8 mouse cellular contexts compared by ENCODE assay signal in genomic region chr11:113785406-113786171, GRCm38 (mm10). TPM values are rescaled to one million over a fixed set of nuclear protein-coding genes. Genes with fewer than 3 reads are reported as not detected.
DNase-seq lines count a peak whose midpoint lies in the region; ATAC-seq and TF ChIP-seq lines count a peak whose summit lies in the region.

No protein-coding gene starts in this region.

- intact Hi-C loops in gastrocnemius, adult 2 months (cut with DNase I): no loop called here
- intact Hi-C loops in left cerebral cortex, postnatal 36 days (cut with DNase I): loop anchor here (2.0 kb wide), 1 partner anchor 35 kb away; the partner anchor contains the start of gene Cdc42ep4

- under 1% methylated on average over 19 of the region's 19 CpGs for WGBS in hindbrain, embryonic 16.5 days
- 1% methylated on average over 19 of the region's 19 CpGs for WGBS in midbrain, embryonic 11.5 days
- 3% methylated on average over 19 of the region's 19 CpGs for WGBS in stomach, embryonic 15.5 days

- TF ChIP-seq CTCF in gastrocnemius, adult 2 months (IDR thresholded peaks at IDR 0.05): no peak

- in situ Hi-C loops in ES-E14 (cut with MboI; ENCODE audit: low sequenced_read_pairs in 2 of 2, unreplicated experiment in 2 of 2): no loop called here

- peak; percentile 61 for DNase-seq in ES-E14 (ENCODE audit: low read depth, low spot score)
- peak; percentile 59 for DNase-seq in c-Kit-positive CD71-positive TER-119-positive erythroid progenitor cells, embryonic 14.5 days (ENCODE audit: low spot score)
- peak; percentile 68 for DNase-seq in gastrocnemius, adult 2 months
- peak; percentile 49 to 50 for DNase-seq in left cerebral cortex, postnatal 36 days (ENCODE audit: low spot score in 2 of 2)
- peak; percentile 98 for DNase-seq in midbrain, embryonic 11.5 days (ENCODE audit: low spot score, missing footprints)
- no peak for DNase-seq in spleen, postnatal 4 days (ENCODE audit: low spot score in 2 of 2)

- peaks cover 8 to 30% of the 10 kb centered on the region in 2 experiments; a peak in 3 of 4 replicates for H3K4me1 ChIP-seq in ES-E14 (ENCODE audit: control insufficient read depth in 2 of 2, insufficient read depth in 2 of 2, low read length in 2 of 2, poor library complexity in 1 of 2)
- peaks cover 22% of the 10 kb centered on the region for H3K4me1 ChIP-seq in hindbrain, embryonic 16.5 days (ENCODE audit: control insufficient read depth, insufficient read depth, low read depth, low read length)
- peaks cover 36% of the 10 kb centered on the region for H3K4me1 ChIP-seq in midbrain, embryonic 11.5 days (ENCODE audit: control insufficient read depth, insufficient read depth, low read length)
- H3K4me1 ChIP-seq in stomach, embryonic 15.5 days: peaks cover 40% of the 10 kb centered on the region

- peak; percentile 92 for ATAC-seq in hindbrain, embryonic 16.5 days
- ATAC-seq in midbrain, embryonic 11.5 days (ENCODE audit: low FRiP score): peak; percentile 92
- peak; percentile 86 for ATAC-seq in stomach, embryonic 15.5 days (ENCODE audit: insufficient read depth, low FRiP score, low read depth)

- H3K4me3 ChIP-seq in ES-E14 (ENCODE audit: insufficient read depth in 1 of 2, low read depth in 1 of 2, low read length in 2 of 2, poor library complexity in 1 of 2, severe bottlenecking in 1 of 2): peak overlapping the region; percentile 44 to 73
- H3K4me3 ChIP-seq in gastrocnemius, adult 2 months: peak overlapping the region; percentile 56
- H3K4me3 ChIP-seq in hindbrain, embryonic 16.5 days (ENCODE audit: low read length): peak overlapping the region; percentile 27
- peak overlapping the region; percentile 15; the same call in 1 of the 2 replicates for H3K4me3 ChIP-seq in midbrain, embryonic 11.5 days (ENCODE audit: low read depth, low read length)
- peak overlapping the region; percentile 31 for H3K4me3 ChIP-seq in stomach, embryonic 15.5 days (replicated peaks)

- H3K27me3 ChIP-seq in hindbrain, embryonic 16.5 days (replicated peaks; ENCODE audit: control insufficient read depth, insufficient read depth, low read length): no peaks in the 10 kb centered on the region
- H3K27me3 ChIP-seq in midbrain, embryonic 11.5 days (ENCODE audit: control insufficient read depth, insufficient read depth, low read length): no peaks in the 10 kb centered on the region
- H3K27me3 ChIP-seq in stomach, embryonic 15.5 days (replicated peaks): no peaks in the 10 kb centered on the region

- peak overlapping the region; percentile 54; the same call in 1 of the 2 replicates for H3K27ac ChIP-seq in ES-E14 (ENCODE audit: insufficient read depth, low read depth, low read length, poor library complexity, severe bottlenecking)
- H3K27ac ChIP-seq in gastrocnemius, adult 2 months: peak overlapping the region; percentile 84
- H3K27ac ChIP-seq in hindbrain, embryonic 16.5 days (ENCODE audit: low read depth, low read length): peak overlapping the region; percentile 89
- peak overlapping the region; percentile 96 for H3K27ac ChIP-seq in midbrain, embryonic 11.5 days (ENCODE audit: low read depth, low read length)
- peak overlapping the region; percentile 93 for H3K27ac ChIP-seq in stomach, embryonic 15.5 days

- no peaks in the 10 kb centered on the region for H3K9me3 ChIP-seq in ES-E14 (ENCODE audit: control insufficient read depth, insufficient read depth, low read depth, low read length)
- H3K9me3 ChIP-seq in hindbrain, embryonic 16.5 days (ENCODE audit: control insufficient read depth, low read length): no peaks in the 10 kb centered on the region
- no peaks in the 10 kb centered on the region for H3K9me3 ChIP-seq in midbrain, embryonic 11.5 days (ENCODE audit: control insufficient read depth, low read length)
- H3K9me3 ChIP-seq in stomach, embryonic 15.5 days: no peaks in the 10 kb centered on the region

- H3K9ac ChIP-seq in ES-E14 (ENCODE audit: insufficient read depth, low read depth, low read length, poor library complexity, severe bottlenecking): peak overlapping the region; percentile 65; the same call in 1 of the 2 replicates
- H3K9ac ChIP-seq in hindbrain, embryonic 16.5 days (ENCODE audit: low read depth, low read length): peak overlapping the region; percentile 64
- peak overlapping the region; percentile 48 for H3K9ac ChIP-seq in midbrain, embryonic 11.5 days (ENCODE audit: low read length)
- H3K9ac ChIP-seq in stomach, embryonic 15.5 days: no peak overlapping the region

- peak overlapping the region; percentile 54 for H3K4me2 ChIP-seq in hindbrain, embryonic 16.5 days (ENCODE audit: low read length)
- peak overlapping the region; percentile 40 for H3K4me2 ChIP-seq in midbrain, embryonic 11.5 days
- peak overlapping the region; percentile 54 for H3K4me2 ChIP-seq in stomach, embryonic 15.5 days

- no peaks in the 10 kb centered on the region for H3K36me3 ChIP-seq in ES-E14 (ENCODE audit: control insufficient read depth, insufficient read depth, low read length, poor library complexity, severe bottlenecking)
- no peaks in the 10 kb centered on the region for H3K36me3 ChIP-seq in hindbrain, embryonic 16.5 days (ENCODE audit: control insufficient read depth, insufficient read depth, low read length)
- H3K36me3 ChIP-seq in midbrain, embryonic 11.5 days (ENCODE audit: control insufficient read depth, insufficient read depth, low read length): no peaks in the 10 kb centered on the region
- H3K36me3 ChIP-seq in stomach, embryonic 15.5 days: no peaks in the 10 kb centered on the region

TF ChIP-seq in ES-E14, 5 proteins besides CTCF, POLR2A, EP300 and RAD21:
- TF ChIP-seq HCFC1 (IDR thresholded peaks at IDR 0.05; ENCODE audit: borderline replicate concordance, insufficient read depth, low read length) (no peak; the same call in 1 of the 2 replicates), ZC3H11A (IDR thresholded peaks at IDR 0.05; ENCODE audit: borderline replicate concordance, low read depth, low read length) (no peak), ZNF384 (IDR thresholded peaks at IDR 0.05; ENCODE audit: low read depth, low read length) (no peak), CHD2 (IDR thresholded peaks at IDR 0.05; ENCODE audit: low read depth, low read length) (peak; percentile 50; the same call in 1 of the 2 replicates), MAFK (IDR thresholded peaks at IDR 0.05; ENCODE audit: insufficient read depth, low read depth, low read length) (no peak)

RNA-seq across cellular contexts. Expression of gene Cdc42ep4, which starts 33.9 kb away (rescaled TPM):
- 17.8 and 20.7 TPM in 2 replicates for total RNA-seq in ES-E14 (2012; rRNA removed)
- 1 to 10 TPM; 5.2 to 9.1 TPM for total RNA-seq in gastrocnemius, adult 2 months (2021)
- polyA plus RNA-seq in hindbrain, embryonic 16.5 days (2015; fragmentation: Nextera tagmentation; extraction: Ambion mirVana): 72.2 and 80.1 TPM in 2 replicates
- total RNA-seq in left cerebral cortex, postnatal 36 days (2021): 10 to 100 TPM; 21.9 to 29.8 TPM
- 54.6 and 60.4 TPM in 2 replicates for polyA plus RNA-seq in midbrain, embryonic 11.5 days (2014; fragmentation: Nextera tagmentation; extraction: Ambion mirVana)
- polyA plus RNA-seq in stomach, embryonic 15.5 days (2015; fragmentation: Nextera tagmentation; extraction: Ambion mirVana): 51.6 and 59.6 TPM in 2 replicates

Comparison
In these comparisons a context has a peak if more than half of its experiments do, and no peak if none do; other contexts are left out.
1. DNase-seq: peak in ES-E14 (single experiment), c-Kit-positive CD71-positive TER-119-positive erythroid progenitor cells, embryonic 14.5 days (single experiment), gastrocnemius, adult 2 months (single experiment), left cerebral cortex, postnatal 36 days (2 of 2) and midbrain, embryonic 11.5 days (single experiment); none in spleen, postnatal 4 days (0 of 2).
2. Peak in every context shown above with its lines, with median percentiles within 50 percentile points of each other: H3K27ac ChIP-seq, H3K4me3 ChIP-seq, ATAC-seq and H3K4me2 ChIP-seq.